Comparison of ENCODE assay signal across 8 mouse cellular contexts in the genomic region with DNA sequence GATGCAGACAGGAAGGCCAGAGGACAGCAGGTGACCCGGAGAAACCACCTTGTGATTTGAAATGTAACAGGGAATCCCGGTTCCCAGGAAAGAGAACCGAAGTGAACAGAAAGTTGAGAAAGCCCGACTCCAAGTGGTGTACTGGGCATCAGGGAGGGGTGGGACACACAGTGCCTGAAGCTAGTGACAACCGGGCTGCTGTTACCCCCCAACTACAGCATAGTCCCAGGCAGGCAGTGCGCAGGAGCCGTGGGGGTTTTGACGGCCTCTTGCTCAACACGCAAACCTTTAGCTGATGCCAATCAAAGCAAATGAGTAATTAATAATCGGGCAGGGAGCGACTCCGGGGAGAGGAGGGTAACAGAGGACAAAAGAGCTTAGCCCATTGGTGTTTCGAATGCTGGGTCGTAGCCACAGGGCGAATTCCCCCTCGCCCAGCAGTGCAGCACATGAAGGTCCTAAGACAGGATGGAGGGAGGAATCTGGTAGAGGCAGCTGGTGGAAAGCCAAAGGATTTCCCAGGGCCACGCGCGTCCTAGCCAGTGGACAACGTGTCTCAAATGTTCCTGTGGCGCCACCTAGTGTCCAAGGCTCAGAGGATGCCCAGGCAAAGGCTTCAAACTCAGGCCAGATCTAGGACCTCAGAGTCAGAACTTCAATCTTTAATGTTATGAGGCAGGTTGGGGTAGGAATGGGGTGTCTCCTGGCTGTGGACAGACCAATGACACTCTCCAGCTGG.
DNase-seq lines count a peak whose midpoint lies in the region; ATAC-seq lines count a peak whose summit lies in the region.

No protein-coding gene starts in this region.

- peak overlapping the region; percentile 20 for H3K4me3 ChIP-seq in embryonic facial prominence, embryonic 14.5 days (ENCODE audit: low read depth, low read length)
- 0 out of 2 replicates have a peak overlapping the region, but pooled peaks have one; percentile 6 for H3K4me3 ChIP-seq in limb, embryonic 12.5 days (replicated peaks)
- H3K4me3 ChIP-seq in midbrain, embryonic 16.5 days (ENCODE audit: low read depth, low read length), result peak overlapping the region; percentile 31

- DNase-seq in 3T3-L1 (ENCODE audit: low read depth, low spot score), result peak; percentile 88
- peak; percentile 75 to 90 for DNase-seq in adrenal gland, postnatal 4 days (ENCODE audit: low spot score in 2 of 2)
- DNase-seq in embryonic facial prominence, embryonic 14.5 days (ENCODE audit: low spot score), result peak; percentile 93
- DNase-seq in heart, adult 8-10 months (ENCODE audit: low spot score), result peak; percentile 75
- peak; percentile 49 to 80 for DNase-seq in kidney, adult 8-10 months
- DNase-seq in spleen, postnatal 10 days (ENCODE audit: low spot score in 2 of 2), result peak; percentile 64 to 86

- peaks cover 10% of the 10 kb centered on the region; the same call in 1 of the 2 replicates for H3K27me3 ChIP-seq in embryonic facial prominence, embryonic 14.5 days (replicated peaks; ENCODE audit: control insufficient read depth, insufficient read depth, low read length)
- H3K27me3 ChIP-seq in limb, embryonic 12.5 days, result peaks cover 13% of the 10 kb centered on the region
- no peaks in the 10 kb centered on the region for H3K27me3 ChIP-seq in midbrain, embryonic 16.5 days (ENCODE audit: control insufficient read depth, insufficient read depth, low read depth, low read length)

- 0 out of 2 replicates have a peak overlapping the region, but pooled peaks have one; percentile 35 for H3K9ac ChIP-seq in embryonic facial prominence, embryonic 14.5 days (ENCODE audit: low read depth, low read length)
- H3K9ac ChIP-seq in limb, embryonic 12.5 days (replicated peaks), result no peak overlapping the region
- peak overlapping the region; percentile 57 for H3K9ac ChIP-seq in midbrain, embryonic 16.5 days (ENCODE audit: low read depth, low read length)

- ATAC-seq in embryonic facial prominence, embryonic 14.5 days (ENCODE audit: low read depth), result peak; percentile 83
- peak; percentile 62 for ATAC-seq in limb, embryonic 12.5 days (ENCODE audit: insufficient number of reproducible peaks, insufficient read depth, low FRiP score, low TSS enrichment, low read depth)
- ATAC-seq in midbrain, embryonic 16.5 days, result peak; percentile 90

- no peaks in the 10 kb centered on the region for H3K36me3 ChIP-seq in embryonic facial prominence, embryonic 14.5 days (ENCODE audit: control insufficient read depth, insufficient read depth, low read length)
- no peaks in the 10 kb centered on the region for H3K36me3 ChIP-seq in limb, embryonic 12.5 days
- no peaks in the 10 kb centered on the region for H3K36me3 ChIP-seq in midbrain, embryonic 16.5 days (ENCODE audit: control insufficient read depth, insufficient read depth, low read length)

- 0 out of 2 replicates have a peak, but pooled peaks cover 3% of the 10 kb centered on the region for H3K9me3 ChIP-seq in embryonic facial prominence, embryonic 14.5 days (ENCODE audit: control insufficient read depth, low read length)
- H3K9me3 ChIP-seq in limb, embryonic 12.5 days, result no peaks in the 10 kb centered on the region; the same call in 1 of the 2 replicates
- H3K9me3 ChIP-seq in midbrain, embryonic 16.5 days (replicated peaks; ENCODE audit: control insufficient read depth, low read length, poor library complexity, severe bottlenecking), result no peaks in the 10 kb centered on the region

- peaks cover 3% of the 10 kb centered on the region for H3K4me1 ChIP-seq in embryonic facial prominence, embryonic 14.5 days (ENCODE audit: control insufficient read depth, insufficient read depth, low read length)
- peaks cover 6% of the 10 kb centered on the region; the same call in 1 of the 2 replicates for H3K4me1 ChIP-seq in limb, embryonic 12.5 days (replicated peaks)
- peaks cover 4% of the 10 kb centered on the region; the same call in 1 of the 2 replicates for H3K4me1 ChIP-seq in midbrain, embryonic 16.5 days (ENCODE audit: control insufficient read depth, insufficient read depth, low read length)

- peak overlapping the region; percentile 51 for H3K4me2 ChIP-seq in embryonic facial prominence, embryonic 14.5 days (ENCODE audit: low read depth, low read length)
- peak overlapping the region; percentile 40 for H3K4me2 ChIP-seq in limb, embryonic 12.5 days
- H3K4me2 ChIP-seq in midbrain, embryonic 16.5 days (ENCODE audit: low read length), result peak overlapping the region; percentile 58

- WGBS in embryonic facial prominence, embryonic 14.5 days, result 36% methylated on average over 19 of the region's 21 CpGs
- 32% methylated on average over 21 of the region's 21 CpGs for WGBS in limb, embryonic 12.5 days
- WGBS in midbrain, embryonic 16.5 days, result 30% methylated on average over 21 of the region's 21 CpGs

- H3K27ac ChIP-seq in embryonic facial prominence, embryonic 14.5 days (replicated peaks; ENCODE audit: low read depth, low read length), result no peak overlapping the region
- H3K27ac ChIP-seq in limb, embryonic 12.5 days, result no peak overlapping the region
- H3K27ac ChIP-seq in midbrain, embryonic 16.5 days (ENCODE audit: low read length), result no peak overlapping the region
